Mouse (Mus musculus): ENCODE measurements at regions not wholly inside any gene's neighbourhood (a gene's known extent, or its start where the extent isn't known, plus 50 kb on each side); places are given as distances from the start of the nearest gene placed in this dataset.
"Not testable (repeated sequence)": the region's sequence is repeated elsewhere in the genome, so short reads cannot be mapped to it uniquely, and the experiment has no call there.

DNA sequence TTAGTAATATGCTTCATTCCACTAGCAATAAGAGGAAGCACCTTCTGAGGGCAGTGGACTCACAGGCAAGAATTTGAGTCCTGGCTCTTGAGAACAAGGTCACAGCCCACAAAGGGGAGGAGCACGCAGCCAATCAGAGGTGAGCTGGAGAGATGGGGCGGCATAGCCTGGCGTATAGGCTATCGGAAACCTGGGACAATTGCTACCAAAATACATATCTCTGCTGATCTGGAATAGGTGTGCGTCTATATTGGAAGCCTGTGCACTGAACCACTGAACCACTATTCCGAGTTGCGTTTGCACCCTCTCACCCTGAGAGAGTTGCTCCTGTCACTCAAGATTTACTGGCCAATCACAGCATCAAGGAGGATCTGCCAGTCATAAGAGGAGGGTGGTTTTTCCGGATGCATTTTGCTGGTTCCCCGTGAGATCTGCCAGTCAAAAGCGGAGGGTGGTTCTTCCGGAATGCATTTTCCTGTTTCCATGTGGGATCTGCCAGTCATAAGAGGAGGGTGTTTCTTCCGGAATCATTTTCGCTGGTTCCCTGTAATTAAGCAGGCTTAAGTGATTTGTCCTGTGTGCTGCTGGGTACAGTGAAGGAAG, 80.1 kb upstream of the Riok2 start:
- peak; percentile 89 for DNase-seq (ENCODE audit: low read depth, low spot score)

DNA sequence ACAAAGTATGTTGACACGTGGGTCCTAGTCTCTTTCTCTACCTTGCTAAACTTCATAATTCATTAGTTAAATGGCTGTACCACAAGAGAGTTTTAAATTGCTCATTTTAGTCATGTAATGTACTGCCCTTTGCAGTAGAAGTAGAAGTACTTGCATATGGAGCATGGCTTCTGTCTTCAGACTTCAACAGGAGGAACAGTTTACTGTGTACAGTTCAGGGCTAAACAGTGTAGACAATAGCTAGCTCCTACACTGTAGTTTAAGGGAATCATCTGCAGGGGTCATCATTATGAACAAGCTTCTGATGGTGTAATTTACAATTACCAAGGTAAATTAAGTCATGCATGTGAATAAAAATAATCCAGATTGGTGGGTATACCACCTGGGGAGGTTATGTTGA, 79.1 kb upstream of the Riok2 start:
- not testable (repeated sequence) for DNase-seq (ENCODE audit: low read depth, low spot score)

DNA sequence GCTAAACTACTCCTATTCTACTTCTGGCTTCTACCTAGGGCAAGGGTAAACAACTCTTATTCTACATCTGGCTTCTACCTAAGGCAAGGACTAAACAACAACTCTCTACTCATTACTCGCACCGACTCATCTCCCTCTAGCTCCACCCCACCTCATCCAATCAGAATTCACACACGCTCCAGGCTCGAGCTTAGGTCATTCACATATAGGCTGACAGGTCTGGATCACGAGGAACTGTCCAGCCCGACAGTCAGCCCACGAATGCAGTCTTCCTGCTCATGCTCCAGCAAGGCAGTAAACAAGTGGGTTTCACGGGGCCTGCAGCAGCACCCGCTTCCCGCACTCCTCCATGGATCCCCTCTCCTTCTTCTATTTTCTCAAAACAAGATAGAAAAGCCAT, 70.6 kb upstream of the Riok2 start:
- DNase-seq (ENCODE audit: low read depth, low spot score), result peak; percentile 62

Data from ZHBTc4 (cell line).